Mouse (Mus musculus) bone marrow, adult 2 months (tissue): ENCODE results near the gene Caprin1.

Experiments used
- CTCF ChIP-seq: fragments of 200-500 bp; IDR thresholded peaks from 2 replicates; pipeline ENCODE4 v1.5.1; 2011; ENCODE audit warnings: low read length, control low read depth; ENCODE audit not compliant: control insufficient read depth, insufficient read depth
- POLR2A ChIP-seq: fragments of 200-500 bp; IDR thresholded peaks from 2 replicates; pipeline ENCODE4 v1.6.1; 2011; ENCODE audit warnings: low read depth, mild to moderate bottlenecking, control low read depth, low read length, borderline replicate concordance; ENCODE audit not compliant: control insufficient read depth

- TF ChIP-seq CTCF: no peak
- TF ChIP-seq POLR2A: no peak
Observed at GRCm38 (mm10) chr2:103833816-103834445, 36.5 kb upstream of the Caprin1 start.
